Mouse (Mus musculus) stomach, embryonic 15.5 days (tissue): ENCODE results near the gene Six2. TPM values are rescaled to one million over a fixed set of nuclear protein-coding genes. Genes with fewer than 3 reads are reported as not detected.

Source experiments
- ATAC-seq: fragments of 200-750 bp; cut with Nextera tagmentation; 2 replicates; pipeline ENCODE4 v1.8.0; 2017; ENCODE audit warnings: low read depth, moderate number of reproducible peaks, moderate TSS enrichment; ENCODE audit not compliant: insufficient read depth, low FRiP score
- H3K27ac ChIP-seq: fragments of 300-500 bp; sonication (generic); 2 replicates; pipeline ENCODE4 v1.5.1; 2015; ENCODE audit warnings: mild to moderate bottlenecking, inconsistent platforms
- H3K27me3 ChIP-seq: fragments of 300-500 bp; sonication (generic); replicated peaks from 2 replicates; pipeline ENCODE4 v1.6.1; 2015; ENCODE audit warnings: inconsistent platforms
- H3K36me3 ChIP-seq: fragments of 300-500 bp; sonication (generic); 2 replicates; pipeline ENCODE4 v1.6.1; 2015; ENCODE audit warnings: inconsistent platforms
- H3K4me1 ChIP-seq: fragments of 300-500 bp; sonication (generic); 2 replicates; pipeline ENCODE4 v1.6.1; 2015; ENCODE audit warnings: inconsistent platforms
- H3K4me2 ChIP-seq: fragments of 300-500 bp; sonication (generic); 2 replicates; pipeline ENCODE4 v1.6.1; 2015; ENCODE audit warnings: mild to moderate bottlenecking, inconsistent platforms
- H3K4me3 ChIP-seq: fragments of 300-500 bp; sonication (generic); replicated peaks from 2 replicates; pipeline ENCODE4 v1.5.1; 2015; ENCODE audit warnings: inconsistent platforms
- H3K9ac ChIP-seq: fragments of 300-500 bp; sonication (generic); 2 replicates; pipeline ENCODE4 v1.6.1; 2015; ENCODE audit warnings: inconsistent platforms
- H3K9me3 ChIP-seq: fragments of 300-500 bp; sonication (generic); 2 replicates; pipeline ENCODE4 v1.6.1; 2016; ENCODE audit warnings: inconsistent platforms
- WGBS: fragments of 180-500 bp; shearing (Covaris S2); methylation state at CpG from one replicate; pipeline ENCODE4 v1.1.7; 2015; 5-methylcytosine and 5-hydroxymethylcytosine counted together
- polyA plus RNA-seq: library from polyadenylated mRNA; unstranded; fragments of >200 nt; fragmentation: Nextera tagmentation; extraction: Ambion mirVana; gene quantifications from 2 replicates; pipeline ENCODE4 v1.2.1, GENCODE M21; 2015

The Six2 gene
- polyA plus RNA-seq: 6.9 and 13.9 TPM in 2 replicates

- peak; percentile 93 for ATAC-seq
- Histone ChIP-seq H3K4me1 (peaks cover 21% of the 10 kb centered on the region), H3K27ac (peak within 1 kb of the TSS; percentile 84), H3K9me3 (no peaks in the 10 kb centered on the region), H3K36me3 (no peaks in the 10 kb centered on the region), H3K9ac (peak within 1 kb of the TSS; percentile 50), H3K27me3 (peaks cover 94% of the 10 kb centered on the region), H3K4me3 (peak within 1 kb of the TSS; percentile 52), H3K4me2 (peak within 1 kb of the TSS; percentile 88)
- under 1% methylated on average over 55 of the region's 55 CpGs for WGBS
Measured at GRCm38 (mm10) chr17:85688236-85688910, at the start of gene Six2. TSS of gene Six2 (minus strand) at chr17:85688274.

GRCm38 (mm10) chr17:85737090-85737780 is 49.2 kb upstream of the Six2 start:
- no peaks in the 10 kb centered on the region for H3K36me3 ChIP-seq

GRCm38 (mm10) chr17:85731329-85731728 is 43.3 kb upstream of the Six2 start:
- ATAC-seq: no peak
- H3K27me3 ChIP-seq: no peaks in the 10 kb centered on the region
- WGBS: 70% methylated on average over 5 of the region's 5 CpGs
- no peak overlapping the region for H3K27ac ChIP-seq
- H3K4me3 ChIP-seq: no peak overlapping the region
- no peaks in the 10 kb centered on the region for H3K36me3 ChIP-seq
- H3K4me2 ChIP-seq: no peak overlapping the region
- no peak overlapping the region for H3K9ac ChIP-seq
- H3K4me1 ChIP-seq: no peaks in the 10 kb centered on the region
- H3K9me3 ChIP-seq: no peaks in the 10 kb centered on the region

More at GRCm38 (mm10) chr17:85737090-85737780, 49.2 kb upstream of the Six2 start:
- ATAC-seq: no peak
- Histone ChIP-seq H3K27ac (no peak overlapping the region), H3K27me3 (no peaks in the 10 kb centered on the region; the same call in 1 of the 2 replicates), H3K4me1 (no peaks in the 10 kb centered on the region), H3K9ac (no peak overlapping the region), H3K4me3 (no peak overlapping the region), H3K4me2 (no peak overlapping the region), H3K9me3 (no peaks in the 10 kb centered on the region)
- WGBS: 40% methylated on average over 16 of the region's 19 CpGs

- ATAC-seq: no peak
- WGBS: 84% methylated on average over 12 of the region's 12 CpGs
Measured at GRCm38 (mm10) chr17:85730231-85731015, 42.3 kb upstream of the Six2 start.

GRCm38 (mm10) chr17:85728071-85728718 is 40.1 kb upstream of the Six2 start:
- H3K27ac ChIP-seq: no peak overlapping the region
- H3K27me3 ChIP-seq: no peaks in the 10 kb centered on the region
- H3K4me2 ChIP-seq: no peak overlapping the region
- H3K4me3 ChIP-seq: no peak overlapping the region
- H3K36me3 ChIP-seq: no peaks in the 10 kb centered on the region
- no peaks in the 10 kb centered on the region for H3K9me3 ChIP-seq
- H3K9ac ChIP-seq: no peak overlapping the region
- ATAC-seq: no peak
- 89% methylated on average over 5 of the region's 5 CpGs for WGBS
- H3K4me1 ChIP-seq: no peaks in the 10 kb centered on the region

More at GRCm38 (mm10) chr17:85730231-85731015, 42.3 kb upstream of the Six2 start:
- no peaks in the 10 kb centered on the region for H3K9me3 ChIP-seq
- H3K4me1 ChIP-seq: no peaks in the 10 kb centered on the region
- no peaks in the 10 kb centered on the region for H3K27me3 ChIP-seq
- no peaks in the 10 kb centered on the region for H3K36me3 ChIP-seq
- H3K4me2 ChIP-seq: no peak overlapping the region
- H3K9ac ChIP-seq: no peak overlapping the region
- H3K27ac ChIP-seq: no peak overlapping the region
- no peak overlapping the region for H3K4me3 ChIP-seq

GRCm38 (mm10) chr17:85725988-85726387 is 37.9 kb upstream of the Six2 start:
- no peaks in the 10 kb centered on the region for H3K36me3 ChIP-seq
- no peaks in the 10 kb centered on the region for H3K27me3 ChIP-seq
- no peaks in the 10 kb centered on the region for H3K4me1 ChIP-seq
- H3K27ac ChIP-seq: no peak overlapping the region
- H3K9ac ChIP-seq: no peak overlapping the region
- no peak overlapping the region for H3K4me2 ChIP-seq
- ATAC-seq: no peak
- no peaks in the 10 kb centered on the region for H3K9me3 ChIP-seq
- 87% methylated on average over 9 of the region's 9 CpGs for WGBS
- H3K4me3 ChIP-seq: no peak overlapping the region

GRCm38 (mm10) chr17:85723166-85723565 is 35.1 kb upstream of the Six2 start:
- Histone ChIP-seq H3K27me3 (no peaks in the 10 kb centered on the region), H3K9ac (no peak overlapping the region), H3K36me3 (no peaks in the 10 kb centered on the region), H3K9me3 (no peaks in the 10 kb centered on the region), H3K4me1 (no peaks in the 10 kb centered on the region), H3K27ac (no peak overlapping the region), H3K4me2 (no peak overlapping the region), H3K4me3 (no peak overlapping the region)
- no peak for ATAC-seq
- 72% methylated on average over 5 of the region's 5 CpGs for WGBS

GRCm38 (mm10) chr17:85717266-85717665 is 29.2 kb upstream of the Six2 start:
- Histone ChIP-seq H3K27ac (no peak overlapping the region), H3K36me3 (no peaks in the 10 kb centered on the region), H3K4me1 (no peaks in the 10 kb centered on the region), H3K9ac (no peak overlapping the region), H3K9me3 (no peaks in the 10 kb centered on the region), H3K27me3 (no peaks in the 10 kb centered on the region), H3K4me2 (no peak overlapping the region), H3K4me3 (no peak overlapping the region)
- 55% methylated on average over 7 of the region's 7 CpGs for WGBS
- ATAC-seq: no peak

- no peak overlapping the region for H3K27ac ChIP-seq
- no peak overlapping the region for H3K4me3 ChIP-seq
- no peak overlapping the region for H3K4me2 ChIP-seq
- 69% methylated on average over 11 of the region's 11 CpGs for WGBS
- H3K36me3 ChIP-seq: no peaks in the 10 kb centered on the region
- no peaks in the 10 kb centered on the region for H3K27me3 ChIP-seq
- H3K9me3 ChIP-seq: no peaks in the 10 kb centered on the region
- no peaks in the 10 kb centered on the region for H3K4me1 ChIP-seq
- ATAC-seq: no peak
- no peak overlapping the region for H3K9ac ChIP-seq
Measured at GRCm38 (mm10) chr17:85715784-85716183, 27.7 kb upstream of the Six2 start.

- Histone ChIP-seq H3K27ac (no peak overlapping the region), H3K9me3 (no peaks in the 10 kb centered on the region), H3K4me1 (no peaks in the 10 kb centered on the region), H3K9ac (no peak overlapping the region), H3K4me2 (no peak overlapping the region), H3K27me3 (no peaks in the 10 kb centered on the region), H3K4me3 (no peak overlapping the region), H3K36me3 (no peaks in the 10 kb centered on the region)
- WGBS: 58% methylated on average over 5 of the region's 5 CpGs
- ATAC-seq: no peak
Measured at GRCm38 (mm10) chr17:85714370-85714769, 26.3 kb upstream of the Six2 start.

GRCm38 (mm10) chr17:85712874-85713273 is 24.8 kb upstream of the Six2 start:
- Histone ChIP-seq H3K9me3 (no peaks in the 10 kb centered on the region), H3K4me1 (no peaks in the 10 kb centered on the region), H3K4me2 (no peak overlapping the region), H3K36me3 (no peaks in the 10 kb centered on the region), H3K27ac (no peak overlapping the region), H3K9ac (no peak overlapping the region), H3K27me3 (no peaks in the 10 kb centered on the region), H3K4me3 (no peak overlapping the region)
- no peak for ATAC-seq
- 89% methylated on average over 10 of the region's 10 CpGs for WGBS
